Mouse (Mus musculus) midbrain, embryonic 11.5 days (tissue): ENCODE measurements around the gene Itgal. TPM values are rescaled to one million over a fixed set of nuclear protein-coding genes. Genes with fewer than 3 reads are reported as not detected.
"Not testable (repeated sequence)": the region's sequence is repeated elsewhere in the genome, so short reads cannot be mapped to it uniquely, and the experiment has no call there.

Experiments used
- ATAC-seq: fragments of 200-750 bp; cut with Nextera tagmentation; 2 replicates; pipeline ENCODE4 v1.8.0; 2017; ENCODE audit warnings: moderate TSS enrichment, moderate library complexity; ENCODE audit not compliant: low FRiP score
- DNase-seq: peaks from one replicate; pipeline ENCODE4 v3.0.0; 2015; ENCODE audit warnings: low spot score; ENCODE audit errors: missing footprints
- H3K27ac ChIP-seq: fragments of 300-500 bp; sonication (generic); 2 replicates; pipeline ENCODE4 v1.5.1; 2014; ENCODE audit warnings: low read depth, low read length
- H3K27me3 ChIP-seq: fragments of 300-500 bp; sonication (generic); 2 replicates; pipeline ENCODE4 v1.6.1; 2014; ENCODE audit warnings: mild to moderate bottlenecking, low read length, moderate library complexity, mixed read lengths; ENCODE audit not compliant: control insufficient read depth, insufficient read depth
- H3K36me3 ChIP-seq: fragments of 300-500 bp; sonication (generic); 2 replicates; pipeline ENCODE4 v1.6.1; 2014; ENCODE audit warnings: mild to moderate bottlenecking, low read length, moderate library complexity, mixed read lengths; ENCODE audit not compliant: control insufficient read depth, insufficient read depth
- H3K4me1 ChIP-seq: fragments of 300-500 bp; sonication (generic); 2 replicates; pipeline ENCODE4 v1.6.1; 2014; ENCODE audit warnings: low read length; ENCODE audit not compliant: control insufficient read depth, insufficient read depth
- H3K4me2 ChIP-seq: fragments of 300-500 bp; sonication (generic); 2 replicates; pipeline ENCODE4 v1.6.1; 2014; ENCODE audit warnings: mild to moderate bottlenecking, moderate library complexity
- H3K4me3 ChIP-seq: fragments of 300-500 bp; sonication (generic); 2 replicates; pipeline ENCODE4 v1.5.1; 2014; ENCODE audit warnings: low read depth, low read length
- H3K9ac ChIP-seq: fragments of 300-500 bp; sonication (generic); 2 replicates; pipeline ENCODE4 v1.6.1; 2014; ENCODE audit warnings: low read length
- H3K9me3 ChIP-seq: fragments of 300-500 bp; sonication (generic); 2 replicates; pipeline ENCODE4 v1.6.1; 2016; ENCODE audit warnings: low read length; ENCODE audit not compliant: control insufficient read depth
- WGBS: fragments of 180-500 bp; shearing (Covaris S2); extraction: QIAGEN DNeasy Blood & Tissue Kit; methylation state at CpG from one replicate; pipeline ENCODE4 v1.1.7; 2014; 5-methylcytosine and 5-hydroxymethylcytosine counted together
- polyA plus RNA-seq: library from polyadenylated mRNA; unstranded; fragments of >200 nt; fragmentation: Nextera tagmentation; extraction: Ambion mirVana; gene quantifications from 2 replicates; pipeline ENCODE4 v1.2.1, GENCODE M21; 2014

The Itgal gene
- polyA plus RNA-seq, 1 experiment from 2014 or later = 0.63 TPM

- Histone ChIP-seq H3K4me2 (no peak overlapping the region), H3K36me3 (no peaks in the 10 kb centered on the region), H3K9ac (no peak overlapping the region), H3K9me3 (no peaks in the 10 kb centered on the region), H3K27me3 (no peaks in the 10 kb centered on the region; the same call in 1 of the 2 replicates), H3K4me1 (peaks cover 2% of the 10 kb centered on the region; the same call in 1 of the 2 replicates), H3K27ac (no peak overlapping the region), H3K4me3 (no peak overlapping the region)
- ATAC-seq (no peak), DNase-seq (peak; percentile 60)
- 71% methylated on average over 4 of the region's 4 CpGs for WGBS
These were observed 62.4 kb downstream of the Itgal start for GRCm38 (mm10) chr7:127358472-127358871.

GRCm38 (mm10) chr7:127360265-127360664 is 64.2 kb downstream of the Itgal start:
- H3K4me1 ChIP-seq = peaks cover 6% of the 10 kb centered on the region; the same call in 1 of the 2 replicates
- H3K9ac ChIP-seq = no peak overlapping the region
- H3K4me3 ChIP-seq = no peak overlapping the region
- no peak overlapping the region for H3K4me2 ChIP-seq
- H3K9me3 ChIP-seq = no peaks in the 10 kb centered on the region
- ATAC-seq = no peak
- H3K27ac ChIP-seq = no peak overlapping the region
- peak; percentile 17 for DNase-seq
- H3K27me3 ChIP-seq = no peaks in the 10 kb centered on the region; the same call in 1 of the 2 replicates
- no peaks in the 10 kb centered on the region for H3K36me3 ChIP-seq
- WGBS = 87% methylated on average over 4 of the region's 4 CpGs

- no peak overlapping the region for H3K27ac ChIP-seq
- WGBS = 66% methylated on average over 13 of the region's 13 CpGs
- no peak overlapping the region for H3K4me2 ChIP-seq
- H3K27me3 ChIP-seq = no peaks in the 10 kb centered on the region; the same call in 1 of the 2 replicates
- DNase-seq = peak; percentile 60
- no peaks in the 10 kb centered on the region for H3K36me3 ChIP-seq
- peaks cover 6% of the 10 kb centered on the region; the same call in 1 of the 2 replicates for H3K4me1 ChIP-seq
- no peak for ATAC-seq
- no peak overlapping the region for H3K4me3 ChIP-seq
- H3K9me3 ChIP-seq = no peaks in the 10 kb centered on the region
- H3K9ac ChIP-seq = no peak overlapping the region
These were observed 65.4 kb downstream of the Itgal start for GRCm38 (mm10) chr7:127361449-127361848.

GRCm38 (mm10) chr7:127362418-127362817 is 66.4 kb downstream of the Itgal start:
- not testable (repeated sequence) for H3K4me1 ChIP-seq, H3K36me3 ChIP-seq, H3K9ac ChIP-seq, H3K4me2 ChIP-seq, H3K27ac ChIP-seq, H3K27me3 ChIP-seq, ATAC-seq, H3K4me3 ChIP-seq, H3K9me3 ChIP-seq
- WGBS = 17% methylated on average over 13 of the region's 13 CpGs
- peak; percentile 92 for DNase-seq

GRCm38 (mm10) chr7:127363475-127363921 is 67.4 kb downstream of the Itgal start:
- peak overlapping the region; percentile 72 for H3K4me2 ChIP-seq
- H3K36me3 ChIP-seq = no peaks in the 10 kb centered on the region
- H3K4me1 ChIP-seq = peaks cover 6% of the 10 kb centered on the region; the same call in 1 of the 2 replicates
- 2% methylated on average over 24 of the region's 24 CpGs for WGBS
- ATAC-seq (peak; percentile 46; the same call in 1 of the 2 replicates), DNase-seq (peak; percentile 95)
- H3K27ac ChIP-seq = no peak overlapping the region
- H3K9me3 ChIP-seq = no peaks in the 10 kb centered on the region
- H3K4me3 ChIP-seq = peak overlapping the region; percentile 37
- H3K27me3 ChIP-seq = no peaks in the 10 kb centered on the region; the same call in 1 of the 2 replicates
- H3K9ac ChIP-seq = peak overlapping the region; percentile 65

GRCm38 (mm10) chr7:127364166-127364565 is 68.1 kb downstream of the Itgal start:
- H3K4me3 ChIP-seq = peak overlapping the region; percentile 37
- H3K4me2 ChIP-seq = peak overlapping the region; percentile 72

GRCm38 (mm10) chr7:127366249-127366648 is 70.2 kb downstream of the Itgal start:
- Histone ChIP-seq H3K9ac (no peak overlapping the region), H3K27me3 (no peaks in the 10 kb centered on the region; the same call in 1 of the 2 replicates), H3K9me3 (no peaks in the 10 kb centered on the region), H3K36me3 (no peaks in the 10 kb centered on the region), H3K27ac (no peak overlapping the region), H3K4me2 (no peak overlapping the region), H3K4me3 (no peak overlapping the region), H3K4me1 (peaks cover 6% of the 10 kb centered on the region; the same call in 1 of the 2 replicates)
- ATAC-seq = no peak
- WGBS = 94% methylated on average over 3 of the region's 3 CpGs
- peak; percentile 67 for DNase-seq

More at GRCm38 (mm10) chr7:127364166-127364565, 68.1 kb downstream of the Itgal start:
- 47% methylated on average over 4 of the region's 4 CpGs for WGBS
- Histone ChIP-seq H3K27ac (no peak overlapping the region), H3K9ac (peak overlapping the region; percentile 65), H3K36me3 (no peaks in the 10 kb centered on the region), H3K27me3 (no peaks in the 10 kb centered on the region; the same call in 1 of the 2 replicates), H3K4me1 (peaks cover 6% of the 10 kb centered on the region; the same call in 1 of the 2 replicates), H3K9me3 (no peaks in the 10 kb centered on the region)
- DNase-seq (peak; percentile 85), ATAC-seq (no peak)

GRCm38 (mm10) chr7:127371213-127371612 is 75.2 kb downstream of the Itgal start:
- Histone ChIP-seq H3K4me2 (no peak overlapping the region), H3K4me1 (no peaks in the 10 kb centered on the region; the same call in 1 of the 2 replicates), H3K36me3 (no peaks in the 10 kb centered on the region), H3K4me3 (no peak overlapping the region), H3K9ac (no peak overlapping the region), H3K9me3 (no peaks in the 10 kb centered on the region), H3K27me3 (no peaks in the 10 kb centered on the region), H3K27ac (no peak overlapping the region)
- DNase-seq = peak; percentile 39
- no peak for ATAC-seq
- WGBS = 79% methylated on average over 2 of the region's 2 CpGs

- not testable (repeated sequence) for H3K9me3 ChIP-seq, H3K36me3 ChIP-seq, ATAC-seq, H3K27me3 ChIP-seq, H3K4me3 ChIP-seq, H3K9ac ChIP-seq, DNase-seq, H3K27ac ChIP-seq, H3K4me1 ChIP-seq, H3K4me2 ChIP-seq
- 78% methylated on average over 3 of the region's 3 CpGs for WGBS
These were observed 75.8 kb downstream of the Itgal start for GRCm38 (mm10) chr7:127371870-127372269.
